Mouse (Mus musculus): ENCODE results near the gene Apol9a.
A peak's percentile ranks its signal among the peaks of the same experiment; 100 is the strongest.

Gene Apol9a

DNA sequence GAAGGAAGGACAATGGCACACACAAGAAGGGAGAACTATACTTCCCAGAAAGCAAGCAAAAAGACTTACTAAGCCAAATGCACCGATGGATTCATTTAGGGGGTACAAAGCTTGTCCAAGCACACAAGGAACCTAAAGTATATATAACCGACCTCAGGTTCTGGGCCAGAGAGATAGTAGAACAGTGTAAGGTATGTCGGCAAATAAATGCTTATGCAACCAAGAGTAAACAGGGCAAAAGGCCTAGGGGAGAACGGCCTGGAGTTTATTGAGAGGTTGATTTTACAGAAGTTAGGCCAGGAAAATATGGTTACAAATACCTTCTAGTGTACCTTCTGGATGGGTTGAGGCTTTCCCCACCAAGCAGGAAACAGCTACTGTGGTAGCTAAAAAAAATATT lies 33.5 kb downstream of the Apol9a start:
- no peak for DNase-seq (ENCODE audit: low read depth, low spot score)

DNA sequence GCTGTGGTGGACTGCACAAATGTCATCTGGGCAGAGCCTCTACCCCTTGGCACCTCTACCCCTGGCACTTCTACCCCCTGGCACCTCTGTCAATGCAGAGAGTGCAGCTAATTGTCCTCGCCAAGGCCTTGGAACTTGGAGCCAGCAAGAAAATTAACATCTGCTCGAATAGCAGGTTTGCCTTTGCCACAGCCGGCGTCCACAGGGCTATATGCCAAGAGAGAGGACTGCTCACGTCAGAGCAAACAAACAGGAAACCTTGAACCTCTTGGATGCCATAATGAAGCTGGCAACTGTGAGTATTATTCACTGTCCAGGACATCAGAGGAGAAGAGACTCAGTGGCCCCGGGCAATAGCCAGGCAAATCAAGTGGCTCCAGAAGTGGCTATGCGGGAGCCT lies 34.0 kb downstream of the Apol9a start:
- no peak for DNase-seq (ENCODE audit: low read depth, low spot score)

DNA sequence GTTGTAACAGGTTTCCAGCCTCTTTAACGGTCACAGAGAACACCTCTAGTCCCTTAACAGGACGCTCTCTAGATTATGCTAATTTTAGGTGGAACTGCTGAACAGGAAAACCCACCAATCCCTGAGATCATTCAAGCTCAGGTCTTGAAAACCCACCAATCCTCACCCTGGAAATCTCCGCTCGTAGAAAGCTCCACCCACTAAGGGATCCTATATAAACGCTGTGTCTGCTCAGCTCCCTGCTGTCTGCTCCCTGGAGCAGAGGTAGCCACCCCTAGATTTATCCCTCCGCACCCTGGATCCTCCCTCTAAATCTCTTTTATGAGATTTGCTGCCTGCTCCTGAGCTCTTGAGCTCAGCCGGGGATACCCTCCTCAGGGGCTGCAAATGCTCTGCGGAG lies 40.3 kb downstream of the Apol9a start:
- no peak for DNase-seq (ENCODE audit: low read depth, low spot score)

DNA sequence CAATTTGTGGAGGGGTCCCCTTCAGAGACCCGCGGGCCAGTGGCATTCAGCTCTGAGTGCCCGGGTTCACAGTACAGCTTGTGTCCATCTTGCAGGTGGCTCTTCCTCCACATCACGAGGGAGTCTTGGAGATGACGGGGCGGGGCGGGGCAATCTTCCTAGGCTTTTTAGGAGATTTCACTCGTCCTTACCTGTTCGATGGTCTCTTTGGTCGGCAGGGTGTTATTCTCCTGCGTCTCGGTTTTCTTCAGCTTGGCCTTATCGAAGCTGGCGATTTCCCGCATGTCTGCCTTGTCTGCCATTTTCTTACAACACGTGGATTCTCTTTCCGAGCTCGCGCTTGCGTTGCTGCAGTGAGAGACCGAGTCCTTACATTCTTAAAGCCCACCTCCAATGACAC lies 41.0 kb downstream of the Apol9a start:
- no peak for DNase-seq (ENCODE audit: low read depth, low spot score)

DNA sequence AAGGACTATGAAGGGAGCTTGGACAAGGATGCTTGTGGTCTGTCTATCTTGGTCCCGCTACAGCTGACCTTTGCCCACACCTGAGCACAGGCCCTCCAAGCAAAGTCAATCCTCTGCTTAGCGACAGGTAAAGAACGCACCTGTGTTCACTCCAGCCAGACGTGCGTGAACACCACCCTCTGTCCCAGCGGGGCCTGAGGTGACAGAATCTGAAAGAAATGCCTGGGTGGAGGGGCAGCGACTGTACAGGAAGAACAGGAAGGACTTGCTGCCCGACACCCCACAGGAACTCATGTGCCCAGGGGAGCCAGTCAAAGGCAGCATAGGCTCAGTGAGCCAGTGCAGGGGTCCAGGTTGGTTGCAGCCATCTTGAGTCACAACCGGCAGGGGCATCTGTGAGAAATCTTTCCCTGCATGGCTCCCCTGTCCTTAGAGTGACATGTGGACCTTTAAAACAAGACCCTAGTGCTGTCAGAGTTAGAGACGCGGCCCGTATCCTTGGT lies 42.1 kb downstream of the Apol9a start:
- DNase-seq (ENCODE audit: low read depth, low spot score), result no peak

DNA sequence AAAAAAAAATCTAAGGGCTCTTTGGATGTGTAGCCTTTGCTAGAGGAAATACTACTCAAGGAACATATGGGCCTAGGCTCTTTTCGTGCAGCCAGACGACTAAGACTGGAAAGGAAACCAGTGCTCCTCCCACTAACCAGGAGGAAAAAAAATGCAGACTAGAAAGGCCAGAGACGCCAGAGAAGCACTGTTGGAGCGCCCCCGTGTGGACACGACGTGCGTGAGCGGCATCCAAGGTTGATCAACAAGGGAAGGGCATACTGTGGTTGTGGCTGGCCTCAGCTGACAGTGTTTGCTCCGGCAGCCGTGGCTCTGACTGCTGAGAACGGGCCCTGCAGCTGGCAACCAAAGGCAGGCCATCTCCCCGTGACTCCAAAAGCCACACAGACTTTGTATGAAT lies 42.8 kb downstream of the Apol9a start:
- peak; percentile 94 for DNase-seq (ENCODE audit: low read depth, low spot score)

DNA sequence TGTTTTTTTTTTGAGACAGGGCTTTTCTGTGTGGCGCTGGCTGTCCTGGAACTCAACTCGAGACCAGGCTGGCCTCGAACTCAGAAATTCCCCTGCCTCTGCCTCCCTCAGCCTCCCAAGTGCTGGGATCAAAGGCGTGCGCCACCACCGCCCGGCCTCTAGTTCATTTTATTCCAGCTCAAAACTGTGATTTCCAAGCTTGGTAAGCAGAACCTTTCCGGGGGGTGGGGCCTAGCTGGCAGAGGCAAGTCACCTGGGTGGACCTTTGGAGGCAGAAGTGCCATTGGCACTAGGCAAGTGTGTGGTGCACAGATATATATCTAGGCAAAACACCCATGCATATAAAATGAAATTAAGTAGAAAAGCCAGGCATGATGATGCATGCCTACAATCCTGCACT lies 43.4 kb downstream of the Apol9a start:
- no peak for DNase-seq (ENCODE audit: low read depth, low spot score)

DNA sequence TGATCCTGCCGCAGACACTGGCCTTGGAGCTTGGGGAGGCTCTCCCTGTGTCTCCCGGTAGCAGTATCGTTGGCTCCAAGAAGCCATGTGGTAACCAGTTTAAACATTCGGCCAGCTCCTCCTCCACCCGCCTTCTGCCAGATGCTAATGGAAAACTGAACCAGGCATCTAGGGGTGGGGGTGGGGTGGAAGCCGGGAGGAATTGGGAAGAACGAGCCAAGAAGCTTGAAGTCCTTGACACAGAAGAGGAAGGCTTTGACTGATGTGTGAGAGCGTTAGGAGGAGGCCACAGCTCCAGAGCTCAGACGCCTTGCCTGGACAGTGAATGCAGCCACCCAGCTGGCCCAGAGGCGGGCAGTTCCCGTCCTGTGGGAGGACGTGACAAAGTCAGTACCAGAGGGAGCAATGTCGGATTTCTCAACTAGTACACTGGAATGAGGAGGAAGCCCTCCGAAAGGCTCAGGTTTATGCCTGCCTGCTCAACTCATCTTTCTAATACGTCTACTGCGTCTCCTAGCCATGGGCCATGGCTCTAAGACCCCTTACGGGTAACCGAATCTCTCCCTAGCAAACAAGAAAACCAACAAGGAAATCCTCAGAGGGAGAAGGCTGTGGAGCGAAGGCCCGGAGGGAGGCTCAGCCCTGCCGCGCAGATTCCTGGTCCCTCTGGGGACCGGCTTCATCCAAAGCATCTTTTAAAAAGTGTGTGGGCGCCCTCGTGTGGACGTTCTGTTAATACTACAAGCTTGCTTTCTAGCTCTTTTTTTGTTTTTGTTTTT lies 44.0 kb downstream of the Apol9a start:
- DNase-seq (ENCODE audit: low read depth, low spot score), result peak; percentile 94

DNA sequence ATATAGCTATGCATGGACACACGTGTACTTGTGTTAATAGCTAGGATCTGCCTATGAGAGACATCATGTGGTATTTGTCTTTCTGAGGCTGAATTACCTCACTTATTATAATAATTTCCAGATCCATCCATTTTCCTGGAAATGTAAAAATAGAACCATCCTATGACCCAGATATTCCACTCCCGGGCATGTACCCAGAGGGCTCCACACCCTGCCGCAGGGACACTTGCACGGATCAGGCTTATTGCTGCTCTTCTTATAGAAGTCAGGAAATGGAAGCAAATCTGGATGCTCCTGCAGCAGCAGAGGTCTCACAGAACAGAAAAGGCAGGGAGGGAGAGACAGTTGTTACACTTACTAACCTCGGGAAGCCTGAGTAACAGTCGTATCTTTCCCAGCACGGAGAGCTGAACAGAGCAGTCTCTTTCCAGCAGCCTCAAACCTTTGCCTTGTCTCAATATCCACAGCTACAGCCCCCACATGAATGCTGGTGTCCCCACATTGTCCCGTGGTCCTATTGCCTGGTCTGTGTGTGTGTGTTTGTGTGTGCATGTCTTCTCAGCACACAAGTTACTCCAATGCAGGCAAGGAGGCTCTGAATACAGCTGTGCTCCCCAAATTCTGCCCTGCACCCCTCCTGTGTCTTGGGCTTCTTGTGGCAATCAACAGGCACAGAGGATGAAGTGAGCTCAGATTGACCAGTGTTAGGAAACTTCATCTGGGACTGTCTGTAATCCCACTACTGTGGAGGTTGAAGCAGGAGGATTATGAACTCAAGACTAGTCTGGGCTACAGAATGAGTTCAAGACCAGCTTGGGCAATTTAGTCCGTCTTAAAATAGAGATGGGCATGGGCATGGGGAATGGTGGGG lies 45.0 kb downstream of the Apol9a start:
- DNase-seq (ENCODE audit: low read depth, low spot score), result no peak

DNA sequence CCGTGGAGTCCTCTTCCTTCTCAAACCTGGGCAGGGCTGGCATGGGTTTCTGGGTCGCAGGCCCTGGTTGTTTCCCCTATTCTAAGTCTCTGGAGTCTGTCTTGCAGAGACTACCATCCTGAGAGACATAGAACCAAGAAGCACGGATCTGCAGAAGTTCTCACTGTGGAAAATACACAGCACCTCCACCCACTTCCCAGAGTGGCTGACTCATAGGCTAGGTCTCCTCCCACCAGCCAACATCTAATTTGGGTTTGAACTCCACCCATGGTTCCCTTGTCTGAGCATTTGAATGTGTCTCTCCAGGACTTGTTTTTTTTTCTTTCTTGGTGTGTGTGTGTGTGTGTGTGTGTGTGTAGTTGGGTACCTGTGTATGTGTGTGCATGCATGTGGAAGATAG lies 46.9 kb downstream of the Apol9a start:
- DNase-seq (ENCODE audit: low read depth, low spot score), result no peak

DNA sequence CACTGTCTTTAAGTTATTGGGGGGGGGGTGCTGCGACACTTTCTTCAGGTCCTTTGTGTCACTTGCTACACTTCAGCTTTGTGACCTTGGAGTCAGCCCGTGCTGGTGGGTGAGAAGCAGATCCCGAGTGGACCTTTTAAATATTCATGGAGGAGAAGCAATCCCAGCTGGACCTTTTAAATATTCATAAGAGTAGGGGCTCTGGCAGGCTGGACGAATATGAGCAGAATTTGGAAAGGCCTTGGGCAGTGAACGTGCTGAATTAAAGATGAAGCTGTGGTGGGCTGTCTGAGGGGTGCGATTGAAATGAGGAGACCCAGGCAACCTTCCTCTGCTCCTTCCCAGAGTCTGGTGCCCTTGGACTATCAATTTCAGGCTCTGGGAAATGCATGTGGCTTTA lies 47.4 kb downstream of the Apol9a start:
- DNase-seq (ENCODE audit: low read depth, low spot score), result no peak

DNA sequence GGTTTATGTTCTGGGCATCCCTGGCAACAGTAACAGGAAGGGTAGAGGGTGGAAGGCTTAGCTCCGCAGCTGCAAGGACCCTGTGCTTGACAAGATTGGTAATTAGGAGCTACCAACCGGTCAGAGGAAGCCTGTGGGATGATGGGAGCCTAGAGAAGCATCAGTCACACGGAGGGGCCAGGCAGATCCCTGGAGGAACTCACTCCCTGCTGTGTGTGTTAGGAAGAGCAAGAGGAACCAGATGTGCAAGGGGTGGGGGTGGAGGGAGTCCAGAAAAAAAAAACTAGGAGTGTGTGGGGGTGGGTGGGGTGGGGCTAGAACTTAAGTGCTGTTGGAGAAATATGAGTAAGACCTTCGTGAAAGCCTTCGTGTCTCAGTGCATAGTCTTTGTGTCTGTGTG lies 48.0 kb downstream of the Apol9a start:
- no peak for DNase-seq (ENCODE audit: low read depth, low spot score)

DNA sequence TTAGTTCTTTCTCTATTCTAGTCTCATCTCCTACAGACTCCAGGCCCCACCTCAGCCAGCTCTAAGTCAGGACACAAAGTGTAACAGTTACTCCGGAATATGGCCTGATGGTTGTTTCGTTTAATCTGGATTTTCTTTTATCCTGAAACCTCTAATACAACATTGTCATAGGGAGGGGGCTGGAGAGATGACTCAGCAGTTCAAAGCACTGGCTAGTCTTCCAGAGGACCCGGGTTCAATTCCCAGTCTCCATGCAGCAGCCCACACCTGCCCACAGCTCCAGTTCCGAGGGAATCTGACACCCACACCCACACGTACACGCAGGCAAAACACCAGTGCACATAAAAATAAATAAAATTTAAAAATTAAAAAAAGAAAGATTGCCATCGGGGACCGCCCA lies 51.0 kb downstream of the Apol9a start:
- DNase-seq (ENCODE audit: low read depth, low spot score), result no peak

DNA sequence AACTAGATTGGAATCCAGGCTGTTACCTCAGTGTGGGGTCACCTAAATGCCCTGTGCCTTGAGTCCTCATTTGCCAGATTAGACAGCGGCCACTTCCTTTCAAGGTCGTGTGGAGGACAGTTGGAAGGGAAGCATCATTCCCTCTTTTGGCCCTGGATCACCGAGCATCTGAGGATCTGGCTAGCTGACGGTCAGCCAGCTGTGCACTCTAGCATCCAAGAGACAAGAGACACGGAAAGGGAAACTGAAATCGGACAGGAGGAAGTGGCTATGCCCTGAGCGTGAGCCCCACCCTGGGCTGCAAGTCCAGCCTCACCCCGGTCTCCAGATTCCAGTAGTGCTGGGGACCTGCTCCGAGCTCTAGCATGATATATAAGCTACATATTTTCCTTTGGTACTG lies 51.4 kb downstream of the Apol9a start:
- DNase-seq (ENCODE audit: low read depth, low spot score), result no peak

DNA sequence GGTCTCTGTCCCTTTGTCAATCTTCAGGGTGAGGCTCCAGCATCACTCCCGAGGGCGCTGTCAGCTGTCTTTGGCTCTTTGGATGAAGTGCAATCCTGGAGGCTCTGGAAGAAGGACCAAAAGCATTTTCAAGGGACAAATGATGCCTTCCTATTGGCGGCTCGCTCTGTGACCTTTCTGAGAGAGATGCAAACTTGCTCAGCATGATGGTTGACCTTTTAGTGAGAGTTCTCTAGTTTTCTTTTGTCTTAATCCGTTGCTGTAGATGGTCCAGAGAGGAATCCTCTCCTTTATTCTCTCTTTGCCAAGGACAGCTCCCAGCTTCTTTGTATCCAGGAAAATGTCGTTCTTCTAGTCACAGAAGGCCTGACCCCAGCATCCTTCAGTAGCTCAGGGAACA lies 51.9 kb downstream of the Apol9a start:
- no peak for DNase-seq (ENCODE audit: low read depth, low spot score)

DNA sequence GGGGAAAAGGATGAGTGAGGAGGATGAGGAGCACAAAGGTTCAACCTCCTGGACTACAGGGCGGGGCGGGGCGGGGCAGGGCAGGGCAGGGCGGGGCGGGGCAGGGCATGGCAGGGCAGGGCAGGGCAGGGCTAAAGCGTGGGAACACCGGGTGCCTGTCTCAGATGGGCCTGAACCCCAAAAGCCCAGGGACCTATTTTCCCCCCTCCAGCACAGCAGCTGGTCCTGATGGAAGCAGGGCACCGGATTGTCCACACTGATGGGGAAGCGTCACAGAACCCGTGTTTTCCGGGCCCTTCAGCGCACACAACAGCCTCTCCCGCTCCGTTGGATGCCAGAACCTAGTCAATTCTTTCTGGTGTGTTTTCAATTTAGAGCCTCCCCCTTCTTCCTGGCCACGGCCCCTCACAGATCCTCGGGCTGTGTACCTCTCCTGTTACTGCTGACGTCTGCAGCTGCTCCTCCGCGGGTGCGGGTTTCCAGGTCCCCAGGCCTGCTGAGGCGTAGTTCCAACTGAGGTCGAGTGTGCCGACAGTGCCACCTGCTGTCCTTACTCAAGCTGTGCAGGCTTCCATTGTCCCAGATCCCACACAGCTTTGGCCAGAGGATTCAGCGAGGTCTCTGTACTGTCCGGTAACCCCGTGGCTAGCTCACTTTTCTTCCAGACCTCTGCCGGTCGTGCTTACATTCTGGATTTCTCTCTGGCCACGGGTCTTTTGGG lies 52.5 kb downstream of the Apol9a start:
- DNase-seq (ENCODE audit: low read depth, low spot score), result peak; percentile 95

DNA sequence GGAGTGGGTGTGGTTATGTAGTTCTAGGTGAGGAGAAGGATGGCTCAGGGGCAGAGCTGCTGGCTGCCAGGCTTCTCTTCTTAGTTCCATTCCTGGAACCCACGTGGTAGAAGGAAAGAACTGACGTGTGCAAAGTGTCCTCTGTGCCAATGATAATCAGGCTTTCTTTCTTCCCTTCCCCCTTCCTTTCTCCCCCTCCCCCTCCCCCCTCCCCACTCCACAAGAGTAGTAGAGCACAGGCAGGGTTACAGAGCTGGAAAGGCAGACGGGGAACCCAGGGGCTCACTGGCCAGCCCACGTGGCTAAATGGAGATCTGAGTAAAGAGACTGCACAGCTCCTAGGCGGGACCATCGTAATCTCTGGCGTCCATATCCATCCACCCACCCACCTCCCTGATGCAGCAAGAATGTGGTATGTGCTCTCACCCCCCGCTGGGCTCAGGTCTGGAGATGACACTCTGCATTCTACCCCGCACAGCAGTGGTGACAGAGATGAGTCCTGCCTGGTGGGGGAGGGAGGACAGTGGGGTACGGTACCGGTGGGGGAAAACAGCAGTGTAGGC lies 54.6 kb downstream of the Apol9a start:
- DNase-seq (ENCODE audit: low read depth, low spot score), result no peak

DNA sequence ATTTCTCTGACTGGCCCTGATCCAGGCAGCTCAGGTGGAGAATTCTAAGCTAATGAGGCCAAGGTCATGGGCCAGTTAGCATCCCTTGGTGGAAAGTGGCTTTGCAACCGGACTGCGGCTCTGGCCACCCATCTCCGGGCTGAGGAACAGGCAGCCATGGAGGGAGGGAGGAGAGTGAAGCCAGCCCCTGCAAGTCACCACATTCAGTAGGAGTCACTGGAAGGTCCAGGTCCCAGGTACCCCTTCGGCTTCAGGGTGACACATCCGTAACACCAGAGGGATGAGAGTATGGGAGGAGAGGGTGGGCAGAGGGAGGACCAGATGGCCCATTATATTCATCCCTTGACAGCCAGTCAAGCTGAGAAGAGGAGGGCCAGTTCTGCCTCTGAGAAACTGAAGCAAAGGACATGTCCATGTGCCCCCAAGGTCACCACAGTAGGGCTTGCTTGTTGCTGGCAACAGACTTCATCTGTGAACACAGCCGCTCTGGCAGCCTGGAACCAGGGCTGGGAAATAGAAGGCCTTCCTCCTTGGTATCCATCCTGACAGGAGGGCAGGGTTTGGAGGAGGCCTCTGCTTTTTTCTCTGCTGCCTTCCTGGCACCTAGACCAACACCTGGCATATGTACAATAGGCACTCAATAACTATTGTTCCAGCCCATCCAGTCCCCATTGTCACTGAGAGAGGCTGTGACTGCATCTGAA lies 55.9 kb downstream of the Apol9a start:
- DNase-seq (ENCODE audit: low read depth, low spot score), result no peak

DNA sequence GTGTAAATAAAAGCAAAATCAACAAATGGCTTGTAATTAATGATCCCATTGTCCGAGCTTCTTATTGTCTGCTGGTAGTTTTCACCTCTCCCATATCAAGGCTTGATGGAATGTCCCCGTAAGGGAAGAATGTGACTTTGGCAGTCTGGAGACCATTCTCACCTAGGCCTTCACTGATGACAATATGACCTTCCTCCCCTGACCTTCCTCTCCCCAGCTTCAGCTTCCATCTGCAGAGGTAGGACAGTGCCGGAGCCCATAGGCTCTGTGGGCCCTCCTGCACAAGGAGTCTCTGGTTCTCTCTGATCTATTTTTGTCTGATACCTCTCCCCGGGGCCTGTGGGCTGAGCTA lies 56.5 kb downstream of the Apol9a start:
- DNase-seq (ENCODE audit: low read depth, low spot score), result no peak

Data from mesoderm, embryonic 11.5 days (tissue).